Mouse (Mus musculus) liver, adult 2 months (tissue): Measurements from ENCODE around the gene Btbd10. TPM values are rescaled to one million over a fixed set of nuclear protein-coding genes. Genes with fewer than 3 reads are reported as not detected.

Source experiments
- DNase-seq: peaks from one replicate; pipeline ENCODE4 v3.0.0-alpha.2; 2011; ENCODE audit warnings: low read depth, low spot score; ENCODE audit errors: extremely low read depth
- H3K27ac ChIP-seq: fragments of 200-500 bp; replicated peaks from 2 replicates; pipeline ENCODE4 v1.5.1; 2012; ENCODE audit warnings: low read depth, mild to moderate bottlenecking, control low read depth, inconsistent platforms, low read length; ENCODE audit not compliant: insufficient read depth
- H3K27me3 ChIP-seq: fragments of 200-500 bp; 2 replicates; pipeline ENCODE4 v1.6.1; 2012; ENCODE audit warnings: mild to moderate bottlenecking, moderate library complexity, low read length, inconsistent platforms; ENCODE audit not compliant: control insufficient read depth, insufficient read depth
- H3K36me3 ChIP-seq: fragments of 200-500 bp; 2 replicates; pipeline ENCODE4 v1.6.1; 2012; ENCODE audit warnings: low read length, inconsistent platforms; ENCODE audit not compliant: control insufficient read depth, insufficient read depth
- H3K4me1 ChIP-seq: fragments of 200-500 bp; 2 replicates; pipeline ENCODE4 v1.6.1; 2011; ENCODE audit warnings: low read length; ENCODE audit not compliant: control insufficient read depth, insufficient read depth
- H3K4me3 ChIP-seq: fragments of 200-500 bp; 2 replicates; pipeline ENCODE4 v1.5.1; 2011; ENCODE audit warnings: low read depth, mild to moderate bottlenecking, control low read depth, low read length, moderate library complexity; ENCODE audit not compliant: insufficient read depth
- H3K79me2 ChIP-seq: fragments of 200-500 bp; 2 replicates; pipeline ENCODE4 v1.6.1; 2012; ENCODE audit warnings: inconsistent platforms, mild to moderate bottlenecking, low read length, moderate library complexity; ENCODE audit not compliant: control insufficient read depth, insufficient read depth
- H3K9ac ChIP-seq: fragments of 200-500 bp; 2 replicates; pipeline ENCODE4 v1.6.1; 2012; ENCODE audit warnings: low read depth, mild to moderate bottlenecking, control low read depth, inconsistent platforms, low read length
- CTCF ChIP-seq: fragments of 200-500 bp; IDR thresholded peaks from 2 replicates; pipeline ENCODE4 v1.5.1; 2011; ENCODE audit warnings: low read depth, low read length, control low read depth
- POLR2A ChIP-seq: fragments of 200-500 bp; IDR thresholded peaks from 2 replicates; pipeline ENCODE4 v1.6.1; 2011; ENCODE audit warnings: low read length, control low read depth; ENCODE audit not compliant: insufficient read depth; ENCODE audit errors: extremely low read depth
- WGBS: fragments of 180-500 bp; shearing (Covaris S2); methylation state at CpG from one replicate; pipeline ENCODE4 v1.1.7; 2018; 5-methylcytosine and 5-hydroxymethylcytosine counted together
- polyA plus RNA-seq: library from polyadenylated mRNA; depleted of rRNA; stranded (reverse); fragments of >200 nt; gene quantifications from 2 replicates; pipeline ENCODE4 v1.2.3, GENCODE M21; 2012; rRNA removed
- total RNA-seq: library from RNA; depleted of rRNA; stranded (reverse); fragments of >200 nt; gene quantifications from 2 replicates; pipeline ENCODE4 v1.2.3, GENCODE M21; 2014; rRNA removed

The Btbd10 gene
- total RNA-seq (1.4 and 2.7 TPM in 2 replicates), polyA plus RNA-seq (2.1 and 2.2 TPM in 2 replicates)

DNA sequence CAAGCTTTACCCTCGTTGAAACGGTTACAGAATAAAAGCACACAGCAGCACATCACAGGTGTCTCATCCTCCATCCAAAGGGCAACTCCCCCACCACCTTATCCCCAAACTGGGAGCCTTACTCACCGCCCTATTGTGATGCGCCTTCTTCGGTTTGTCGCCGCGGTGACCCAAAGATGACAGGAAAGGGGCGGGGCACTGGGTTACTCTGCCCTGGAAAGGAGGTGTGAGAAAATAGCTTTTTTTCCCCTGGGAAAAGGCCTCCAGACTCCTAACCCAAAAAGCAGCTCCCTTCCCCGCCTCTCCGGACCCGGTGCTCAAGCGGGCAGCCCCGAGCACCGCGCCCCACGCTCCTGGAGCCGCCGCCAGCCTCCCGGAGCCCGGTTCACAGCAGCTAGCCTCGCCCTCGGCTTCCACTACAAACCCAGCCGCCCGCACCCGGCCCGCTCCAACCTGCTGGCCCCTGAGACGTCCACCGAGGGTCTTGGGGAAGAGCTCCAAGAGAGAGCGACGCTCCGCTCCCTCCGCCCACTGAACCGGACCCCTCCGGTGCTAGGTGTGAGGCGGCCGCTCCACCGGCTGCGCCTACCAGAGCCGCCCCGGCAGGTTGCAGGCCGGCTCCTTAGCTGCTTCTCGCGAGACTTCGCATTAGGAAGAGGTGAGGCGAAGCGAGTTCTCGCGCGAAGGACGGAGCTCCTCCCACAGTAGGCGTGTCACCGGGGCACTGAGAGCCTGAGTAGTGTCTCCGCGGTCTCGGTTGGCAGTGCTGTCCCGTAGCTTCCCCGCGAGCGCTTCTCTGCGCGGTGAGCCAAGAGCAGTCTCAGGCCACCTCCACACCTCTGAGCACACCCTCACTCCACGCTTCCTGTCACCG, at the start of gene Btbd10:
Btbd10 (minus strand) TSS at position 647 of the 874 bp plus-strand sequence.
- under 1% methylated on average over 64 of the region's 64 CpGs for WGBS
- peak; percentile 53; the same call in 1 of the 2 replicates for TF ChIP-seq POLR2A
- no peak for TF ChIP-seq CTCF

DNA sequence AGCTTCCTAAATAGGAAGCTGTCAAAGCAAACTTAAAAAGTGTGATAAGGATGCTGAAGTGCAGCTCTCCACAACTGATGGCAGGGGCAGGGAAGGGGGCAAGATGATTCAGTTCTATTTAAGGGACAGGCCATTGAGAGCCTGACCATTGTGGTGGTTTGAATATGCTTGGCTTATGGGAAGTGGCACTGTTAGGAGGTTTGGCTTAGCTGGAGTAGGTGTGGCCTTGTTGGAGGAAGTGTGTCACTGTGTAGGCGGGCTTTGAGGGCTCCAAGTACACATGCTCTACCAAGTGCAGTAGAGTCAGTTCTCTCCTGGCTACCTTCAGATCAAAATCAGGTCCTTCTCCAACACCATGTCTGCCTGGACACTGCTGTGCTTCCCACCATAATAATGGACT, 47.3 kb upstream of the Btbd10 start:
- no peaks in the 10 kb centered on the region for H3K36me3 ChIP-seq
- no peaks in the 10 kb centered on the region for H3K79me2 ChIP-seq
- H3K4me1 ChIP-seq: no peaks in the 10 kb centered on the region
- H3K27me3 ChIP-seq: no peaks in the 10 kb centered on the region; the same call in 1 of the 2 replicates
- TF ChIP-seq POLR2A (no peak), CTCF (no peak)
- H3K27ac ChIP-seq: no peak overlapping the region
- no peak for DNase-seq
- H3K9ac ChIP-seq: no peak overlapping the region
- WGBS: 82% methylated on average over 1 of the region's 1 CpGs
- H3K4me3 ChIP-seq: no peak overlapping the region

More for the DNA sequence above, at the start of gene Btbd10:
- H3K36me3 ChIP-seq: peaks cover 1% of the 10 kb centered on the region; the same call in 1 of the 2 replicates
- H3K79me2 ChIP-seq: no peaks in the 10 kb centered on the region
- peak within 1 kb of the TSS; percentile 24; the same call in 1 of the 2 replicates for H3K27ac ChIP-seq
- H3K4me1 ChIP-seq: peaks cover 3% of the 10 kb centered on the region; the same call in 1 of the 2 replicates
- peak within 1 kb of the TSS; percentile 69 for H3K4me3 ChIP-seq
- H3K9ac ChIP-seq: peak within 1 kb of the TSS; percentile 72
- no peaks in the 10 kb centered on the region for H3K27me3 ChIP-seq
- DNase-seq: peak; percentile 91

DNA sequence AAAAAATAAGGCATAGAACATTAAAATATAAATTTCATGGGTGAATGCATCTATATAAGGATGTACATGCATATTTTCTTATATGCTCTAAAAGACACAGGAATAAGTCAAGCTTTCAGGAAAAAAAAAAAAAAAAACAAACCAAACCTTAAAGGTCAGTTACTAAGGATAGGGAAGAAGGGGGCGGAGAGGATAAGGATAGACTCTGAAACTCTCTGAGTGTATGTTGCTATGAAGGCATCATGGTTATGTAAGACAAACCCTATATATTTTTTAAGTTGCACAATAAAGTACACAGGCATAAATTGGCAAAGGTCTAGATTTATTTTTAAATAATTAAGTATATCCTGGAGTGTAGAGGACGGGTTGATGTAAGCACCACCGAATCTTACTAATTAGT, 46.1 kb upstream of the Btbd10 start:
- Histone ChIP-seq H3K9ac (no peak overlapping the region), H3K4me1 (no peaks in the 10 kb centered on the region), H3K27me3 (no peaks in the 10 kb centered on the region; the same call in 1 of the 2 replicates), H3K36me3 (no peaks in the 10 kb centered on the region), H3K4me3 (no peak overlapping the region), H3K27ac (no peak overlapping the region), H3K79me2 (no peaks in the 10 kb centered on the region)
- no peak for DNase-seq
- no peak for TF ChIP-seq CTCF
- TF ChIP-seq POLR2A: no peak
- WGBS: 87% methylated on average over 3 of the region's 3 CpGs

DNA sequence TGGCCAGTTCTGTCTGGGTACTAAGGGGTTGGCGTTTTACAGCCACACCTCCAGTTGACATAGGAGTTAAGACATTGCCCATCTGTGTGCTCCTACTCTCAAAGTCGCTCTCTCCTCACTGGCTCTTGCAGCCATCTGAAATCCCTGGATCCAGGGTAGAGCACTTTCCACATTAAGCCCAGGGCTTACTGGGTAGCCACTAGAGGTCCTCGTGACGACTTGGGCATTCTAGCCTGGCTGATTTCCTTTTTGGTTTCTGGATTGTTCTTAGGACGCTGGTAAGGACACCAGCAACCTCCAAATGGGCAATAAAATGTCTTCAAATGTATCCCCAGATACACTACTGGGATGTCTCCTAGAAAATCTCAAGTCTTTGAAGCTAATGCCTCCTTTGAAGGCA, 39.5 kb upstream of the Btbd10 start:
- WGBS: 55% methylated on average over 5 of the region's 5 CpGs
- Histone ChIP-seq H3K4me1 (no peaks in the 10 kb centered on the region), H3K9ac (no peak overlapping the region), H3K79me2 (no peaks in the 10 kb centered on the region), H3K4me3 (no peak overlapping the region), H3K27ac (no peak overlapping the region), H3K27me3 (no peaks in the 10 kb centered on the region; the same call in 1 of the 2 replicates), H3K36me3 (no peaks in the 10 kb centered on the region)
- TF ChIP-seq POLR2A: no peak
- TF ChIP-seq CTCF: no peak
- no peak for DNase-seq

DNA sequence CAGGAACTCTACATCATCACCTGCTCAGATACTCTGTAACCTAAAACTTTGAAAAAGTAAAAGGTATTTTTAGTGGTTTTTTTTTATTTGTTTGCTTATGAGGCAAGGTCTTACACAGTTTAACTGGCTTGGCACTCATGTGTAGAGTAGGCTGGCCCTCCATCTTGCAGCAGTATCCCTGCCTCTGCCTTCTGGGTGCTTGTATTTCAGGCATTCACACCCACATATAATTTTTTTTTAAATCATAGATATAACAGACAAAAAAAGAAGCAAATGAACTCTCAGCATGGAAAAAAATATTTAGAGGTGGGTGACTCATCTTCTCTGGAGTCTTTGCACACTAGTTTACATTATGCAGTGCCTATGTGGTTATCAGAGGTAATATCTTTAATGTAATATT, 28.9 kb upstream of the Btbd10 start:
- Histone ChIP-seq H3K9ac (no peak overlapping the region), H3K4me1 (no peaks in the 10 kb centered on the region), H3K4me3 (no peak overlapping the region), H3K27me3 (no peaks in the 10 kb centered on the region), H3K27ac (no peak overlapping the region), H3K36me3 (no peaks in the 10 kb centered on the region), H3K79me2 (no peaks in the 10 kb centered on the region)
- no peak for TF ChIP-seq POLR2A
- TF ChIP-seq CTCF: no peak
- no peak for DNase-seq

DNA sequence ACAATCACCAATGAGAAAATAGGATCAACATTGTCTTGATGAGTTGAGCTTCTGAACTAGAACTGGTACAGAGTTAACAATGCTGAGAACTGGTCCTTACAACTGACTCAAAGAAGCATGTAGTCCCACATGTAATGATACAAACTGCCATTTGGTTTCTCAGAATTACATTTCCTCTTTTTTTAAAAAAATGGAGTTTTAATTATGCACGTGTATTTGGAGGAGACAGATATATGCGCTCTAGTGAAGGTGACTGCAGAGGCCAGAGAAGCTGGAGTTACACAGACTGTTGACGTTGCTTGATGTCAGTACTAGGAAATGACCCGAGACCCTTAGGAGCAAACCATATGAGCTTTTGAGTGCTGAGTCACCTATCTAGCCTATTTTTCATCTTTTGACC, 27.5 kb upstream of the Btbd10 start:
- no peak for TF ChIP-seq CTCF
- TF ChIP-seq POLR2A: no peak
- no peak for DNase-seq
- H3K4me3 ChIP-seq: no peak overlapping the region
- H3K79me2 ChIP-seq: no peaks in the 10 kb centered on the region
- WGBS: 81% methylated on average over 4 of the region's 4 CpGs
- H3K36me3 ChIP-seq: no peaks in the 10 kb centered on the region
- no peaks in the 10 kb centered on the region for H3K27me3 ChIP-seq
- H3K27ac ChIP-seq: no peak overlapping the region
- H3K4me1 ChIP-seq: no peaks in the 10 kb centered on the region
- H3K9ac ChIP-seq: no peak overlapping the region
